Mouse (Mus musculus) CH12.LX (cell line): ENCODE results near the gene Prkg1. TPM values are rescaled to one million over a fixed set of nuclear protein-coding genes. Genes with fewer than 3 reads are reported as not detected.

Experiments used
- DNase-seq: peaks from one replicate; pipeline ENCODE4 v3.0.0-alpha.2; 2013; ENCODE audit errors: extremely low read depth
- H3K27ac ChIP-seq: 2 replicates; pipeline ENCODE4 v1.5.1; 2012; ENCODE audit warnings: low read depth, mild to moderate bottlenecking, control low read depth, moderate library complexity; ENCODE audit not compliant: insufficient read depth
- H3K27me3 ChIP-seq: replicated peaks from 2 replicates; pipeline ENCODE3; 2012; ENCODE audit warnings: inconsistent platforms
- H3K36me3 ChIP-seq, 2 experiments: replicated peaks in 1 of 2; 2 replicates each; pipeline versions ENCODE3 to v1.6.1; 2012; ENCODE audit warnings: inconsistent platforms in 1 of 2, low read length in 1 of 2, mild to moderate bottlenecking in 1 of 2, mixed read lengths in 1 of 2, moderate library complexity in 1 of 2; ENCODE audit not compliant: control insufficient read depth in 1 of 2, insufficient read depth in 1 of 2
- H3K4me1 ChIP-seq, 2 experiments: 2 replicates each; pipeline ENCODE4 v1.6.1; 2012; ENCODE audit warnings: inconsistent platforms in 1 of 2, moderate library complexity in 1 of 2; ENCODE audit not compliant: insufficient read depth in 2 of 2, control insufficient read depth in 1 of 2
- H3K4me2 ChIP-seq: 2 replicates; pipeline ENCODE4 v1.6.1; 2012; ENCODE audit warnings: low read depth, mild to moderate bottlenecking, control low read depth; ENCODE audit not compliant: poor library complexity, insufficient read depth, severe bottlenecking
- H3K4me3 ChIP-seq, 3 experiments: fragments of 150-350 bp in 1 of 3; sonication (generic) in 1 of 3; replicated peaks in 1 of 3; 2 replicates each; pipeline versions ENCODE3 to v1.5.1; 2011 to 2012; ENCODE audit warnings: low read depth in 2 of 3, low read length in 2 of 3, mild to moderate bottlenecking in 2 of 3, moderate library complexity in 2 of 3, control low read depth in 1 of 3, improper control_type of control experiment in 1 of 3, inconsistent platforms in 1 of 3, mixed read lengths in 1 of 3; ENCODE audit not compliant: poor library complexity in 1 of 3
- H3K79me2 ChIP-seq: replicated peaks from 2 replicates; pipeline ENCODE4 v1.6.1; 2012; ENCODE audit warnings: mild to moderate bottlenecking, moderate library complexity; ENCODE audit not compliant: control insufficient read depth, poor library complexity, insufficient read depth, severe bottlenecking; ENCODE audit errors: extremely low read depth
- H3K9ac ChIP-seq: 2 replicates; pipeline ENCODE4 v1.6.1; 2012; ENCODE audit warnings: low read depth, mild to moderate bottlenecking, control low read depth, moderate library complexity; ENCODE audit not compliant: insufficient read depth
- H3K9me3 ChIP-seq: replicated peaks from 2 replicates; pipeline ENCODE3; 2012; ENCODE audit warnings: low read length, inconsistent platforms, mixed read lengths
- BHLHE40 ChIP-seq: IDR thresholded peaks from 2 replicates; pipeline ENCODE4 v1.6.1; 2011; ENCODE audit warnings: mild to moderate bottlenecking, low read depth, low read length, improper control_type of control experiment
- CHD1 ChIP-seq: IDR thresholded peaks from 2 replicates; pipeline ENCODE4 v1.6.1; 2012; ENCODE audit warnings: low read depth, low read length, improper control_type of control experiment, inconsistent platforms
- E2F4 ChIP-seq: IDR thresholded peaks from 2 replicates; pipeline ENCODE4 v1.6.1; 2011; ENCODE audit warnings: low read depth, low read length, improper control_type of control experiment; ENCODE audit not compliant: insufficient replicate concordance
- ETS1 ChIP-seq: conservative IDR thresholded peaks from 2 replicates; pipeline ENCODE4 v1.6.1; 2012; ENCODE audit warnings: low read depth, mild to moderate bottlenecking, inconsistent platforms, low read length, improper control_type of control experiment, moderate library complexity
- GABPA ChIP-seq: IDR thresholded peaks from 2 replicates; pipeline ENCODE4 v1.6.1; 2012; ENCODE audit warnings: low read depth, low read length, improper control_type of control experiment, inconsistent platforms; ENCODE audit not compliant: insufficient replicate concordance
- IRF4 ChIP-seq: IDR thresholded peaks from 2 replicates; pipeline ENCODE4 v1.6.1; 2014; ENCODE audit warnings: low read depth, mild to moderate bottlenecking, inconsistent platforms, low read length, improper control_type of control experiment
- JUN ChIP-seq: IDR thresholded peaks from 2 replicates; pipeline ENCODE4 v1.6.1; 2011; ENCODE audit warnings: low read depth, mild to moderate bottlenecking, low read length, improper control_type of control experiment, moderate library complexity; ENCODE audit not compliant: insufficient read depth
- JUND ChIP-seq: conservative IDR thresholded peaks from 2 replicates; pipeline ENCODE4 v1.6.1; 2011; ENCODE audit warnings: low read depth, low read length, improper control_type of control experiment
- MAX ChIP-seq: IDR thresholded peaks from 2 replicates; pipeline ENCODE4 v1.6.1; 2011; ENCODE audit warnings: low read length, improper control_type of control experiment
- MAZ ChIP-seq: IDR thresholded peaks from 2 replicates; pipeline ENCODE4 v1.6.1; 2012; ENCODE audit warnings: low read depth, mild to moderate bottlenecking, inconsistent platforms, low read length, improper control_type of control experiment, moderate library complexity
- MXI1 ChIP-seq: IDR thresholded peaks from 2 replicates; pipeline ENCODE4 v1.6.1; 2011; ENCODE audit warnings: mild to moderate bottlenecking, low read depth, low read length, improper control_type of control experiment
- NRF1 ChIP-seq: IDR thresholded peaks from 2 replicates; pipeline ENCODE4 v1.6.1; 2014; ENCODE audit warnings: low read depth, mild to moderate bottlenecking, inconsistent platforms, low read length, improper control_type of control experiment, moderate library complexity
- PAX5 ChIP-seq: IDR thresholded peaks from 2 replicates; pipeline ENCODE4 v1.6.1; 2012; ENCODE audit warnings: low read length, inconsistent platforms, mixed read lengths
- POLR2A ChIP-seq: IDR thresholded peaks from 2 replicates; pipeline ENCODE4 v1.6.1; 2011; ENCODE audit warnings: low read depth, mild to moderate bottlenecking, improper control_type of control experiment, low read length
- POLR2AphosphoS2 ChIP-seq: IDR thresholded peaks from 2 replicates; pipeline ENCODE4 v1.6.1; 2011; ENCODE audit warnings: low read depth, low read length, improper control_type of control experiment
- RAD21 ChIP-seq: IDR thresholded peaks from 2 replicates; pipeline ENCODE4 v1.6.1; 2011; ENCODE audit warnings: low read depth, mild to moderate bottlenecking, low read length, improper control_type of control experiment, moderate library complexity
- RCOR1 ChIP-seq: conservative IDR thresholded peaks from 2 replicates; pipeline ENCODE4 v1.6.1; 2012; ENCODE audit warnings: low read depth, mild to moderate bottlenecking, inconsistent platforms, low read length, improper control_type of control experiment
- TBP ChIP-seq: conservative IDR thresholded peaks from 2 replicates; pipeline ENCODE4 v1.6.1; 2011; ENCODE audit warnings: low read depth, low read length, improper control_type of control experiment
- TCF12 ChIP-seq: IDR thresholded peaks from 2 replicates; pipeline ENCODE4 v1.6.1; 2014; ENCODE audit warnings: low read depth, mild to moderate bottlenecking, inconsistent platforms, low read length, improper control_type of control experiment
- USF1 ChIP-seq: IDR thresholded peaks from 2 replicates; pipeline ENCODE4 v1.6.1; 2014; ENCODE audit warnings: low read depth, mild to moderate bottlenecking, inconsistent platforms, low read length, improper control_type of control experiment
- ZMIZ1 ChIP-seq: IDR thresholded peaks from 2 replicates; pipeline ENCODE4 v1.6.1; 2012; ENCODE audit warnings: low read depth, mild to moderate bottlenecking, inconsistent platforms, low read length, improper control_type of control experiment
- dilution Hi-C: fragments of 300-500 bp; cut with MboI; formaldehyde crosslinking; loops from 2 replicates; pipeline ENCODE4 v1.14.3; 2020; ENCODE audit warnings: low sequenced_read_pairs; ENCODE audit not compliant: extremely low pct_unique_long_range_greater_than_20kb, extremely low pct_ligation_motif_present
- in situ Hi-C: fragments of 300-500 bp; cut with MboI; formaldehyde crosslinking; loops from 3 replicates; pipeline ENCODE4 v1.14.3; 2019; ENCODE audit warnings: low sequenced_read_pairs, low pct_ligation_motif_present, low pct_unique_long_range_greater_than_20kb, mixed read lengths
- polyA plus RNA-seq: library from polyadenylated mRNA; unstranded; fragments of >175 nt; gene quantifications from 2 replicates; pipeline ENCODE4 v1.2.1, GENCODE M21; 2012; ENCODE audit warnings: low read depth; ENCODE audit not compliant: insufficient read length
- total RNA-seq, 2 experiments: library from RNA; depleted of rRNA; stranded (reverse); fragments of 300-350 nt in 1 of 2; fragments of >200 nt in 1 of 2; gene quantifications; 2 replicates each; pipeline ENCODE4 v1.2.3; 2012 to 2014

The Prkg1 gene
- total and polyA plus RNA-seq, 3 experiments, result not detected

DNA sequence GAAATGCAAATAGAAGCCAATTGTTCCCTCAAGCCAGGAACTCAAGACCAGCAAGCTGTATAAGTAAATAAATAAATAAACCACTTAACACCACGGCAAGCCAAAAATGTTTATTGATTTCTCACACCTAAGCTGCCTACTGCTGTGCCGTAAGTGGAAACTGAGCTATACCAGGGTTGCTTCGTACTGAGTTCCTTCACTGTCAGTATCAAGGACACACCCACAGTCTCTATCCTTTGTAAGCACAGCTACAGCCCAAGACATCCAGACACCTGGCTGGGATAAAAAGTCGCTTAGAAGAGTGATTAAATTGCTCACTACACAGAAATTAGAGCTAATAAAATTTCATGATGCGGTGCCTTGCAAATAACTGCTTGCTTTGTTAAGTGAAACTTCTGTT lies 434.9 kb downstream of the Prkg1 start:
- dilution Hi-C loops (no loop called here), in situ Hi-C loops (no loop called here)
- no peak overlapping the region for H3K4me3 ChIP-seq
- H3K79me2 ChIP-seq, result no peaks in the 10 kb centered on the region
- H3K36me3 ChIP-seq, result no peaks in the 10 kb centered on the region
- H3K4me2 ChIP-seq, result no peak overlapping the region
- H3K9me3 ChIP-seq, result no peaks in the 10 kb centered on the region
- no peak for TF ChIP-seq RAD21
- no peak for TF ChIP-seq BHLHE40
- TF ChIP-seq JUN, result no peak
- TF ChIP-seq ZMIZ1, result no peak
- TF ChIP-seq MAX, result no peak
- no peak for TF ChIP-seq GABPA
- TF ChIP-seq ETS1, result no peak
- TF ChIP-seq TBP, result no peak
- no peak for TF ChIP-seq E2F4
- TF ChIP-seq CHD1, result no peak
- TF ChIP-seq POLR2AphosphoS2, result no peak
- no peak for TF ChIP-seq USF1
- TF ChIP-seq MXI1, result no peak
- TF ChIP-seq NRF1, result no peak
- no peak for TF ChIP-seq MAZ
- H3K27ac ChIP-seq, result no peak overlapping the region
- H3K4me1 ChIP-seq, result peaks cover 6 to 8% of the 10 kb centered on the region in 2 experiments; a peak in 3 of 4 replicates
- H3K9ac ChIP-seq, result no peak overlapping the region
- DNase-seq, result no peak
- H3K27me3 ChIP-seq, result no peaks in the 10 kb centered on the region

DNA sequence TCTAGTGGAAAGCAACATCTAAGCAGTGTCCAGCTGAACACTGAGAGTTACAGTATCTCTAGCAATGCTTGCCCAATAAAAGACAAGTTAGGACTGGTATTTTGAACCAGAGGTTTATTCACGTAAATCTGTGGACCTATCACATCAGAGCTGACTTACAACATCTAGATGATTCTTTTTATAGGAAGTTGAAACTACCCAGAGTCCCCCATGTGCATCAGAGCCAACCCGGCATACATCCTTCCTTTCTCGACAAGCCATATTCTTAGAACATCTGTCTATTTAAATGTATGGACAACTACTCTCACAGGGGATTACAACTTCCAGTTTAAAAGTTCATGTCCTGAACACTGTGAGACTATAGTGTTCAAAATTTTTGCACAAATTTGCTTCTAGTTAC lies 460.1 kb downstream of the Prkg1 start:
- H3K36me3 ChIP-seq, result no peaks in the 10 kb centered on the region
- no peaks in the 10 kb centered on the region for H3K27me3 ChIP-seq
- DNase-seq, result no peak
- no peaks in the 10 kb centered on the region for H3K4me1 ChIP-seq
- TF ChIP-seq USF1 (no peak), TBP (no peak), PAX5 (no peak), TCF12 (no peak), JUND (no peak), RCOR1 (no peak), CHD1 (no peak), IRF4 (no peak), POLR2A (no peak)
- H3K27ac ChIP-seq, result no peak overlapping the region
- no peaks in the 10 kb centered on the region for H3K79me2 ChIP-seq
- H3K4me3 ChIP-seq, result no peak overlapping the region
- H3K9ac ChIP-seq, result no peak overlapping the region
- H3K4me2 ChIP-seq, result no peak overlapping the region
- dilution Hi-C loops (no loop called here), in situ Hi-C loops (no loop called here)
- H3K9me3 ChIP-seq, result no peaks in the 10 kb centered on the region
